Mouse (Mus musculus) mouse embryonic stem cell (cell line): ENCODE measurements around the gene Lmcd1.

Source experiments
- in situ Hi-C, 2 experiments: fragments of 300-500 bp; cut with MboI; formaldehyde crosslinking; loops; 1 replicate in 1 of 2; 3 replicates in 1 of 2; pipeline ENCODE4 v1.14.3; 2019 to 2020; ENCODE audit warnings: low sequenced_read_pairs in 2 of 2, low pct_unique_long_range_greater_than_20kb in 1 of 2, mixed read lengths in 1 of 2; ENCODE audit not compliant: unreplicated experiment in 1 of 2

Gene Lmcd1

GRCm38 (mm10) chr6:112280945-112281344 lies 7.4 kb downstream of the Lmcd1 start:
- in situ Hi-C loops: no loop called here

- in situ Hi-C loops: no loop called here
Observed at GRCm38 (mm10) chr6:112281935-112282334, 8.4 kb downstream of the Lmcd1 start.

DNA sequence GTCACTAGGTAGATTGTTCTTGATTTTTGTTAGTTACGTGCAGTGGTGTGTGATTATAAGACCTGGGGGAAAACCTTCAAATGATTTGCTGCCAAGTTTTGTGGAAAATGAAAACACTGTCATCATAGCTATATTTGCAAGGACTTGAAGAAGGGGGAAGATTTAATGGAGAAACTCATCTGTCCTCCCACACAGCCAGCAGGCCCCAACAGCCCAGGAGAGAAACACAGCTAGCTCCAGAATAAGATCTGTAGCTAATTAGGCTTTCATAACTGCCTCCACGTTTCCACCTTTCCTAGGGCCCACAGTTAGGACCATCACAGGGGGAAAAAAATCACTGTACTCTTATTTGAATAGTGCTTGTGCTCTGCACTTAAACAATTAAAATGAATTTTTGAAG lies 10.5 kb downstream of the Lmcd1 start:
- in situ Hi-C loops: no loop called here

GRCm38 (mm10) chr6:112287671-112288070 lies 14.1 kb downstream of the Lmcd1 start:
- in situ Hi-C loops: no loop called here

GRCm38 (mm10) chr6:112288271-112288670 lies 14.7 kb downstream of the Lmcd1 start:
- in situ Hi-C loops: no loop called here

- in situ Hi-C loops: no loop called here
Observed at GRCm38 (mm10) chr6:112291146-112291545, 17.6 kb downstream of the Lmcd1 start.

- in situ Hi-C loops: no loop called here
Observed at GRCm38 (mm10) chr6:112293320-112293719, 19.8 kb downstream of the Lmcd1 start.

DNA sequence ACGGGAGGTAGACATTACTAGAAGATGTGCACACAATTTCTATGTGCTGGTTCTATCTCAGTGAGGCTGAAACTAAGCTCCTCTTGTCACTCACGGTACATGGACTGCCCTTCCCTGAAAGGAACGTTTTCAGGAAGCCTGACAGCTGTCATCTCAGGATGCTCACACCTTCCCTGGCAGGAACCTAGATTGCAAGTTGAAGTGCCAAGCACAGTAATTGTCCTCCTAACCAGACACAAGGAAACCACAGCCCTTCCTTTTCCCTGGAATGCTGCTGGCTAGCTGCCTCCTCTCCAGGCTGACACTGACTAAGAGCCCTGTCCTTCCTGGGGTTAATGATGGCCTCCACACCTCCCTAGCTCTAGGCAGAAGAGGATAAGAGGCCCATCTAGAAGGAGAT lies 21.7 kb downstream of the Lmcd1 start:
- in situ Hi-C loops: no loop called here

DNA sequence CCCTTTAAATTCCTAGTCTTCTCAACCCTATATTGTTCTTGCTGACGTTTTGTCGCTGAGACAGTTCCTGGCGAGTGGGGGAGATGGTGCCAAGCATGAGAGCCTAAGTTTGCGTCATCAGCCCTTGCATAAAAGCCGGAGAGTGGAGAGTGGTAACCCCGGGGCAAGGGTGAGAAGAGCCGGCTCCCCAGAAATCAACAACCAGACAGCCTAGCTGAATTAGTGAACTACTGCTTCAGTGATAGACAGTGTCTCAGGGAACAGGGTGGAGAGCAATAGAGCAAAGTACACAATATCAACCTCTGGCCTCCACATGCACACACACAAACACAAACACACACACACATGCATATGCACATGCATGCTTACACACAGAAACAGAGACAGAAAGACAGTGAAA lies 26.6 kb downstream of the Lmcd1 start:
- in situ Hi-C loops: no loop called here

GRCm38 (mm10) chr6:112300633-112301032 lies 27.1 kb downstream of the Lmcd1 start:
- in situ Hi-C loops: no loop called here

- in situ Hi-C loops: no loop called here
Observed at GRCm38 (mm10) chr6:112302248-112302647, 28.7 kb downstream of the Lmcd1 start.

DNA sequence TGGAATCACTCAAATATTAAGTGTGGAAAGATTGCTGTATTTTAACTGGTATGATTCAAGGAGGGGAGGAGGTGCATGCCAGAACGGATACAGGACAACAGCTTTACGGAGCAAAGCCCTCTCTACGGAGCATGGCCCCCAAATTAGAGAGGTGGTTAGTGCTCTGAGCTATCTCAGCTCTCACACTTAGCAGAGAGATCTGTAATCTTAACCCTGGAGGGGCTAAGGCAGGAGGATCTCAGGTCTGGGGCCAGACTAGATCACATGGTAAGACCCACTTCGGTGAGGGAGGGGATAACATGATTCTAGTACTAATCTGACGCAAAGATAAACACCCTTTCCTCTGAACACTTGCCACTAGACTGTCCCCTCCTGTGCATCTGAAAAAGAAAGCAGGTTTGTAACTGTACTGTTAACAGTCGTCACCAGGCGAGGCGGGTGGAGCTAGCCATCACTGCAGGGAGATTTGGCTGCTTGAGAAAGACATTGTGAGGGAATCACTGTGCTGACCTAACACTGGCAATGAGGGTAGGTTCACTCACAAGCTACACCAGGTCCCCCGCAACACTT lies 29.3 kb downstream of the Lmcd1 start:
- in situ Hi-C loops: no loop called here

GRCm38 (mm10) chr6:112304751-112305150 lies 31.2 kb downstream of the Lmcd1 start:
- in situ Hi-C loops: no loop called here

GRCm38 (mm10) chr6:112309330-112309938 lies 35.9 kb downstream of the Lmcd1 start:
- in situ Hi-C loops: no loop called here

DNA sequence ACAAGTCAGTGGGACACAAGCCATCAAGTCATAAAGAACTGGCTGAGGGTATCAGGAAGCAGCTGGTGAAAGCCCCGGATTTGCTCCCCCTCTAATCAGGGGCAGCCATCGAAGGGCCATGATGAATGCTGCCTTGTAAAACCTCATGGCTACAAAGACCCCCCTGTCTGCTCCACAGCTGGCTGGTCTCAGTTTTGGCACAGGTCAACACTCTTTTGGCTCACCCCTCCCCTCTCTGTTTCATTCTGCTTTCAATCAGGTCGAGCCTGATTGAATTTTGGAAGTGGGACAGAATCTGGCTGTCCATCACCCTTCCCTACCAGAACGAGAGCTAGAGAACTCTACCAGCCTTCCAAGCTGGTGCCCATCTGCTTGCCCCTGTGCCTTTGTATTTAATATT lies 37.8 kb downstream of the Lmcd1 start:
- in situ Hi-C loops: no loop called here

GRCm38 (mm10) chr6:112319449-112319848 lies 45.9 kb downstream of the Lmcd1 start:
- in situ Hi-C loops: no loop called here

DNA sequence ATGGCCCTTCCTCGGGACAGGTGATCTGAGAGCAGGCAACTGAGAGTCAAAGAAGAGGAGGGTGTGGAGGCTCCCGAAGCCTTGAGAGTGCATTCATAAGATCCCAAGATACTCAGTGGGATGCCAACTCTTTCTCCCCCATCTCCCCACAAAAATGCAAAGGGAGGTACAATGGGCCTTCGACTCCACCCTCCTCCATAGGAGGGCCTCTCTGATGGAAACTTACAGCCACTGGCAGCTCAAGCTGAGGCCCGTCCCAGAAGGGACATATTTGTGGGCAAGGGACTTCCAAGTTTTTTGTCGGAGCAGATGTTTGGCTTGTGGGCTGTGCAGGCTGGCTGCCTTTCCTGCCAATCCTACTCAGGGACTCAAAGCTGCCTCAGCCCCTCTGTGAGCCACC lies 47.1 kb downstream of the Lmcd1 start:
- in situ Hi-C loops: no loop called here

- in situ Hi-C loops: no loop called here
Observed at GRCm38 (mm10) chr6:112322916-112323315, 49.4 kb downstream of the Lmcd1 start.

- in situ Hi-C loops: no loop called here
Observed at GRCm38 (mm10) chr6:112325213-112325612, 51.7 kb downstream of the Lmcd1 start.

- in situ Hi-C loops: no loop called here
Observed at GRCm38 (mm10) chr6:112327793-112328192, 54.2 kb downstream of the Lmcd1 start.
